Mouse (Mus musculus): ENCODE measurements around the gene Vmn2r90. TPM values are rescaled to one million over a fixed set of nuclear protein-coding genes. Genes with fewer than 3 reads are reported as not detected.
A peak's percentile ranks its signal among the peaks of the same experiment; 100 is the strongest.

Vmn2r90 gene
- polyA plus RNA-seq, 1 experiment, result 0.03 TPM

GRCm38 (mm10) chr17:17762614-17763293 is 59.2 kb downstream of the Vmn2r90 start:
- Histone ChIP-seq H3K27ac (ENCODE audit: insufficient read depth, low read length) (no peak overlapping the region), H3K4me3 (replicated peaks; ENCODE audit: insufficient read depth, low read depth, low read length) (no peak overlapping the region), H3K27me3 (ENCODE audit: control insufficient read depth, insufficient read depth, low read length) (no peaks in the 10 kb centered on the region), H3K4me1 (ENCODE audit: control insufficient read depth, insufficient read depth, low read length) (no peaks in the 10 kb centered on the region)
- 97% methylated on average over 1 of the region's 1 CpGs for WGBS
- no peak for TF ChIP-seq CTCF (IDR thresholded peaks at IDR 0.05; ENCODE audit: borderline replicate concordance, insufficient read depth, low read depth, low read length)
- no peak for TF ChIP-seq POLR2A (IDR thresholded peaks at IDR 0.05; ENCODE audit: borderline replicate concordance, insufficient read depth, low read length)
- DNase-seq, result no peak

GRCm38 (mm10) chr17:17764206-17764605 is 60.7 kb downstream of the Vmn2r90 start:
- 36% methylated on average over 1 of the region's 1 CpGs for WGBS
- DNase-seq, result no peak
- no peaks in the 10 kb centered on the region for H3K27me3 ChIP-seq (ENCODE audit: control insufficient read depth, insufficient read depth, low read length)
- no peak overlapping the region for H3K4me3 ChIP-seq (replicated peaks; ENCODE audit: insufficient read depth, low read depth, low read length)
- no peak overlapping the region for H3K27ac ChIP-seq (ENCODE audit: insufficient read depth, low read length)
- TF ChIP-seq CTCF (IDR thresholded peaks at IDR 0.05; ENCODE audit: borderline replicate concordance, insufficient read depth, low read depth, low read length) (no peak), POLR2A (IDR thresholded peaks at IDR 0.05; ENCODE audit: borderline replicate concordance, insufficient read depth, low read length) (no peak)
- H3K4me1 ChIP-seq (ENCODE audit: control insufficient read depth, insufficient read depth, low read length), result no peaks in the 10 kb centered on the region

GRCm38 (mm10) chr17:17766481-17766880 is 62.9 kb downstream of the Vmn2r90 start:
- 2% methylated on average over 3 of the region's 3 CpGs for WGBS
- peak in 1 of 2 experiments; percentile 59 for DNase-seq
- H3K4me1 ChIP-seq (ENCODE audit: control insufficient read depth, insufficient read depth, low read length), result no peaks in the 10 kb centered on the region
- no peak overlapping the region for H3K27ac ChIP-seq (ENCODE audit: insufficient read depth, low read length)
- no peaks in the 10 kb centered on the region for H3K27me3 ChIP-seq (ENCODE audit: control insufficient read depth, insufficient read depth, low read length)
- no peak for TF ChIP-seq POLR2A (IDR thresholded peaks at IDR 0.05; ENCODE audit: borderline replicate concordance, insufficient read depth, low read length)
- TF ChIP-seq CTCF (IDR thresholded peaks at IDR 0.05; ENCODE audit: borderline replicate concordance, insufficient read depth, low read depth, low read length), result peak; percentile 62; the same call in 1 of the 2 replicates
- no peak overlapping the region for H3K4me3 ChIP-seq (replicated peaks; ENCODE audit: insufficient read depth, low read depth, low read length)

Other genes with a start within 250 kb of the Vmn2r90 start
- 30.3 and 30.6 TPM in 2 replicates for gene Lnpep, start 78.7 kb upstream of the Vmn2r90 start, polyA plus RNA-seq (2012; rRNA removed)
- 132 and 138 TPM in 2 replicates for gene Spaca6, start 123.4 kb downstream of the Vmn2r90 start, polyA plus RNA-seq (2012; rRNA removed)
- 0.78 and 0.93 TPM in 2 replicates for gene Has1, start 151.5 kb downstream of the Vmn2r90 start, polyA plus RNA-seq (2012; rRNA removed)
- not detected in 2 replicates for gene Fpr1, start 180.2 kb downstream of the Vmn2r90 start, polyA plus RNA-seq (2012; rRNA removed)
- 0.52 and 1.0 TPM in 2 replicates for gene Fpr2, start 184.1 kb downstream of the Vmn2r90 start, polyA plus RNA-seq (2012; rRNA removed)
- gene Fpr3, start 184.1 kb downstream of the Vmn2r90 start, polyA plus RNA-seq (2012; rRNA removed), result not detected in 2 replicates